Mouse (Mus musculus) C2C12 (cell line): ENCODE data around the gene Wdcp. TPM values are rescaled to one million over a fixed set of nuclear protein-coding genes. Genes with fewer than 3 reads are reported as not detected.
"Not testable (repeated sequence)": the region's sequence is repeated elsewhere in the genome, so short reads cannot be mapped to it uniquely, and the experiment has no call there.

Experiments
- H3K27me3 ChIP-seq: one replicate; pipeline ENCODE4 v1.6.1; 2011; ENCODE audit not compliant: control insufficient read depth, insufficient read depth, insufficient read length
- H3K36me3 ChIP-seq: one replicate; pipeline ENCODE4 v1.6.1; 2011; ENCODE audit not compliant: control insufficient read depth, insufficient read depth
- H3K4me3 ChIP-seq: one replicate; pipeline ENCODE4 v1.5.1; 2011; ENCODE audit warnings: mild to moderate bottlenecking, control low read depth; ENCODE audit not compliant: poor library complexity, insufficient read depth, severe bottlenecking
- H3K79me2 ChIP-seq: one replicate; pipeline ENCODE4 v1.6.1; 2011; ENCODE audit not compliant: control insufficient read depth, insufficient read depth
- H3K79me3 ChIP-seq: one replicate; pipeline ENCODE4 v1.6.1; 2011; ENCODE audit warnings: low read depth, control low read depth
- H3ac ChIP-seq: one replicate; pipeline ENCODE3; 2011; ENCODE audit warnings: low read depth; ENCODE audit not compliant: control insufficient read depth, insufficient read length
- CEBPB ChIP-seq: IDR thresholded peaks from one replicate; pipeline ENCODE4 v1.6.1; 2011; ENCODE audit warnings: low read depth, mild to moderate bottlenecking, control low read depth, moderate library complexity
- CTCF ChIP-seq: IDR thresholded peaks from one replicate; pipeline ENCODE4 v1.5.1; 2011; ENCODE audit not compliant: control insufficient read depth, insufficient read depth, insufficient read length
- FOSL1 ChIP-seq: IDR thresholded peaks from one replicate; pipeline ENCODE4 v1.8.0; 2011; ENCODE audit warnings: mild to moderate bottlenecking, low read length; ENCODE audit not compliant: poor library complexity, insufficient read depth, severe bottlenecking
- MAX ChIP-seq: IDR thresholded peaks from one replicate; pipeline ENCODE4 v1.6.1; 2011; ENCODE audit warnings: mild to moderate bottlenecking, control low read depth
- MYOD1 ChIP-seq: IDR thresholded peaks from one replicate; pipeline ENCODE4 v1.6.1; 2011; ENCODE audit warnings: low read depth; ENCODE audit not compliant: control insufficient read depth, insufficient read length
- MYOG ChIP-seq: IDR thresholded peaks from one replicate; pipeline ENCODE4 v1.6.1; 2011; ENCODE audit not compliant: control insufficient read depth, insufficient read length; ENCODE audit errors: extremely low read depth
- USF1 ChIP-seq: IDR thresholded peaks from one replicate; pipeline ENCODE4 v1.6.1; 2011; ENCODE audit warnings: low read depth, mild to moderate bottlenecking, control low read depth, moderate library complexity
- polyA plus RNA-seq: library from polyadenylated mRNA; unstranded; fragments of >200 nt; fragmentation: generic; extraction: Trizol; gene quantifications from one replicate; pipeline ENCODE4 v1.2.1, GENCODE M21; 2012; ENCODE audit warnings: missing spikeins

Gene Wdcp
- polyA plus RNA-seq, 1 experiment = 7.0 TPM

DNA sequence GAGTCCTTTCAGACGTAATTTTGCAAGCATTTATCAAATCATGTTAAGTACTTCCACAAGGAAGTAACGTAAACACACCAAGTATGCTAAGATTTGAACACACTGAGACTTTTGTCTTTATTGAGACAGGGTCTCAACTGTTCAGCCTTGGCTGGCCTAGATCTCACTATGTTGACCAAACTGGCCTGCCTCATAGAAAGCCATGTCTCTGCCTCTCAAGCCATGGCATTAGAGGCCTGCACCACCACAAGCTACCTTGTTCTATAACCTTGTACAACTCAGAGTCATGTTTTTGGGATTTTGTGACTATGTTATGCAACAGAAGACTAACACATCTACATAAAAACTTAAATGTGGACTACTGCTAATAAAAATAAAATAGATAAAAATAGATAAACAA lies 39.0 kb downstream of the Wdcp start:
- Histone ChIP-seq H3K27me3 (no peaks in the 10 kb centered on the region), H3K79me3 (no peaks in the 10 kb centered on the region), H3ac (no peak overlapping the region), H3K4me3 (no peak overlapping the region), H3K36me3 (peaks cover 31% of the 10 kb centered on the region), H3K79me2 (no peaks in the 10 kb centered on the region)
- TF ChIP-seq USF1 = no peak
- TF ChIP-seq MAX = no peak
- no peak for TF ChIP-seq MYOD1
- TF ChIP-seq MYOG = no peak
- TF ChIP-seq FOSL1 = no peak
- TF ChIP-seq CEBPB = no peak
- TF ChIP-seq CTCF = no peak

DNA sequence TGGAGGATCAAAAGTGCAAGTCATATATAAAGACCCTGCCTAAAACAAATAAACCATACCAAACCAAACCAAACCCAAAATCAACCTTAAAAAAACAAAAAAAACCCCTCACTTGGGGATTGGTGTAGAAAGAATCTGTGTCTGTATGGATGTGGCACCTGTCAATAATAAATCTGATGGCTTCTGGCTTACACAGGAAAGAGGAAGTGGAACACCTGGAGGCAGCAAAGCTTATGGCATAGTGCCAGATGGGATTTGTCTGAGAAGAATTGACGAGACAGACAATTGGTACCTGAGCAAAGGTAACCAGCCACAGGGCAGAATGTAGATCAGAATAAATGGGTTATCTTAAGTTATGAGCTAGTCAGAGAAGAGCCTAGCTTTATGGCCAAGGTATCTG lies 42.0 kb downstream of the Wdcp start:
- Histone ChIP-seq H3K79me3 (no peaks in the 10 kb centered on the region), H3ac (no peak overlapping the region), H3K27me3 (no peaks in the 10 kb centered on the region), H3K4me3 (no peak overlapping the region), H3K79me2 (no peaks in the 10 kb centered on the region), H3K36me3 (peaks cover 18% of the 10 kb centered on the region)
- TF ChIP-seq MYOG = no peak
- no peak for TF ChIP-seq FOSL1
- TF ChIP-seq MAX = no peak
- no peak for TF ChIP-seq CTCF
- no peak for TF ChIP-seq MYOD1
- no peak for TF ChIP-seq USF1
- TF ChIP-seq CEBPB = no peak

DNA sequence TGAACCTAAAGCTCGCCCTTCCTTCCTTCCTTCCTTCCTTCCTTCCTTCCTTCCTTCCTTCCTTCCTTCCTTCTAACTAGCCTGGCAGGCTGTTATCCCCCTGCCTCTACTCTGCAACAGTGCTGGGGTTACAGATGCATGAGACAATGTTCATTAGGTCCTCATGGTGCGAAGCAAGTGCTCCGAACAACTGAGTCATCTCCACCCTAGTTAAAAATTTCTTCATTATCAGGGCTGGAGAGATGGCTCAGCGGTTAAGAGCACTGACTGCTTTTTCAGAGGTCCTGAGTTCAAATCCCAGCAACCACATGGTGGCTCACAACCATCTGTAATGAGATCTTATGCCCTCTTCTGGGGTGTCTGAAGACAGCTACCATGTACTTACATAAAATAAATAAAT lies 43.5 kb downstream of the Wdcp start:
- H3K79me3 ChIP-seq, H3K4me3 ChIP-seq, H3K79me2 ChIP-seq, H3ac ChIP-seq, H3K27me3 ChIP-seq: not testable (repeated sequence)
- H3K36me3 ChIP-seq = peaks cover 25% of the 10 kb centered on the region

DNA sequence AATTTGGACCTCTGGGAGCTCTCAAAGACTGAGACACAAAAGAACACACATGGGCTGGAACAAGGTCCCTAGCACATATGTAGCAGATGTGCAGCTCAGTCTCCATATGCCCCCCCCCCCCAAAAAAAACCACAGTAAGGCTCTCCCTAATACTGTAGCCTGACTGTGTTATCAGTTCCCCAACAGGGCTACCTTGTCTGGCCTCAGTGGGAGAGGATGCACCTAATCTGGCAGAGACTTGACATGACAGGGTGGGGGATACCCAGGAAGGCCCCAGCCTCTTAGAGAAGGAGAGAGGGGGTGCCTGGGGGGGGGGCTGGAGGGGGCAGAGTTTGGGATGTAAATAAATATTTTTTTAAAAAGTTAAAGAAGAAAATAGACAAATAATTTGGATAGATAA lies 45.6 kb downstream of the Wdcp start:
- Histone ChIP-seq H3K79me3 (no peaks in the 10 kb centered on the region), H3K4me3 (no peak overlapping the region), H3K36me3 (peaks cover 23% of the 10 kb centered on the region), H3ac (no peak overlapping the region), H3K27me3 (no peaks in the 10 kb centered on the region), H3K79me2 (no peaks in the 10 kb centered on the region)
- no peak for TF ChIP-seq MAX
- no peak for TF ChIP-seq MYOD1
- no peak for TF ChIP-seq CTCF
- TF ChIP-seq USF1 = no peak
- TF ChIP-seq CEBPB = no peak
- no peak for TF ChIP-seq FOSL1
- no peak for TF ChIP-seq MYOG

DNA sequence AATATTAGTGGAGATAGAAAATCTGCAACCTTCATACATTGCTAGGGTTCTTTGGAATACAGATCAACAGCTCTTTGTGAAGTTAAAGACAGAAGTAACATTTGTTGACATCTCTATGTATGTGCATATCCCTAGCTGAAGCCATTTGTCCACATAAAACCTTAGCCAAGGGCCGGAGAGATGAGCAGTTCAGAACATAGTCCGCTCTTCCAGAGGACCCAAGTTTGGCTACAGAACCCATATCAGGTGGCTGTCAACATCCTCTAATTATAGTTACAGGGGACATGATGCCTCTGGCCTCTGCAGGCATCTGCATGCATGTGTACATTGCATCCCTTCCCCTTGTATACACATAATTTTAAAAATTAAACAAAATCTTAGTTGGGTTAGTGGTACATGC lies 46.1 kb downstream of the Wdcp start:
- no peaks in the 10 kb centered on the region for H3K27me3 ChIP-seq
- no peaks in the 10 kb centered on the region for H3K79me3 ChIP-seq
- no peak overlapping the region for H3K4me3 ChIP-seq
- TF ChIP-seq CTCF = no peak
- no peak for TF ChIP-seq MAX
- no peak for TF ChIP-seq MYOG
- TF ChIP-seq CEBPB = no peak
- no peak for TF ChIP-seq MYOD1
- TF ChIP-seq FOSL1 = no peak
- TF ChIP-seq USF1 = no peak
- no peak overlapping the region for H3ac ChIP-seq
- H3K36me3 ChIP-seq = peaks cover 26% of the 10 kb centered on the region
- no peaks in the 10 kb centered on the region for H3K79me2 ChIP-seq

DNA sequence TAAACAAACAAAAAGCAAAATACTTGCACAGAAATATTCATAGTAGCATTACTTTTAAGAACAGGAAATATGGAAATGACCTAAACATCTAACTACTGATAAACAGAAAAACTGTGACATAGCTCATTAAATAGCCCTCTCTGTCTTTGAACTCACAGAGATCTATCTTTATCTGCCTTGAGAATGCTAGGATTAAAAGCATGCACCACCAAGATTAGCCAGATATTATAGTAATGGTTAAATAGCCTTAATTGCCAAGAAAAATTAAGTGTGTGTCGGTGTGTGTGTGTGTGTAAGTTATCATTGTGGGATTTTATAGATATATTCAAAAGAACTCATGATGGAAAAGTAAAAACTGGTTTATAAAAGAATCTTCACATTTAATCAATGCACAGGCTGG lies 46.8 kb downstream of the Wdcp start:
- H3ac ChIP-seq = no peak overlapping the region
- H3K79me3 ChIP-seq = no peaks in the 10 kb centered on the region
- TF ChIP-seq CEBPB = no peak
- TF ChIP-seq FOSL1 = no peak
- no peak for TF ChIP-seq MYOD1
- TF ChIP-seq CTCF = no peak
- no peak for TF ChIP-seq MYOG
- no peak for TF ChIP-seq MAX
- TF ChIP-seq USF1 = no peak
- H3K4me3 ChIP-seq = no peak overlapping the region
- no peaks in the 10 kb centered on the region for H3K27me3 ChIP-seq
- H3K79me2 ChIP-seq = no peaks in the 10 kb centered on the region
- H3K36me3 ChIP-seq = peaks cover 26% of the 10 kb centered on the region
